Mouse (Mus musculus) lung, embryonic 14.5 days (tissue): ENCODE measurements around the gene Mill1. TPM values are rescaled to one million over a fixed set of nuclear protein-coding genes. Genes with fewer than 3 reads are reported as not detected.
A peak's percentile ranks its signal among the peaks of the same experiment; 100 is the strongest.
"Not testable (repeated sequence)": the region's sequence is repeated elsewhere in the genome, so short reads cannot be mapped to it uniquely, and the experiment has no call there.

Experiments
- ATAC-seq: fragments of 200-750 bp; cut with Nextera tagmentation; 2 replicates; pipeline ENCODE4 v1.8.0; 2017; ENCODE audit warnings: mild to moderate bottlenecking, moderate TSS enrichment, moderate library complexity; ENCODE audit not compliant: insufficient read depth
- DNase-seq: peaks from one replicate; pipeline ENCODE4 v3.0.0-alpha.2; 2015
- H3K27ac ChIP-seq: fragments of 300-500 bp; sonication (generic); 2 replicates; pipeline ENCODE4 v1.5.1; 2014; ENCODE audit warnings: low read depth, mild to moderate bottlenecking, moderate library complexity
- H3K27me3 ChIP-seq: fragments of 300-500 bp; sonication (generic); 2 replicates; pipeline ENCODE4 v1.6.1; 2014; ENCODE audit warnings: low read length, control low read depth; ENCODE audit not compliant: insufficient read depth
- H3K36me3 ChIP-seq: fragments of 300-500 bp; sonication (generic); 2 replicates; pipeline ENCODE4 v1.6.1; 2014; ENCODE audit warnings: control low read depth; ENCODE audit not compliant: insufficient read depth
- H3K4me1 ChIP-seq: fragments of 300-500 bp; sonication (generic); 2 replicates; pipeline ENCODE4 v1.6.1; 2014; ENCODE audit warnings: antibody characterized with exemption, control low read depth; ENCODE audit not compliant: insufficient read depth
- H3K4me2 ChIP-seq: fragments of 300-500 bp; sonication (generic); 2 replicates; pipeline ENCODE4 v1.6.1; 2014; ENCODE audit warnings: mild to moderate bottlenecking
- H3K4me3 ChIP-seq: fragments of 300-500 bp; sonication (generic); 2 replicates; pipeline ENCODE4 v1.5.1; 2014; ENCODE audit warnings: low read depth, low read length
- H3K9ac ChIP-seq: fragments of 300-500 bp; sonication (generic); 2 replicates; pipeline ENCODE4 v1.6.1; 2014
- H3K9me3 ChIP-seq: fragments of 300-500 bp; sonication (generic); 2 replicates; pipeline ENCODE4 v1.6.1; 2016; ENCODE audit warnings: low read depth, low read length, control low read depth
- CTCF ChIP-seq: IDR thresholded peaks from 2 replicates; pipeline ENCODE4 v1.5.1; 2016; ENCODE audit warnings: antibody characterized with exemption, low read depth
- WGBS: fragments of 180-500 bp; shearing (Covaris S2); extraction: QIAGEN DNeasy Blood & Tissue Kit; methylation state at CpG from one replicate; pipeline ENCODE4 v1.1.7; 2014; 5-methylcytosine and 5-hydroxymethylcytosine counted together
- polyA plus RNA-seq: library from polyadenylated mRNA; unstranded; fragments of >200 nt; fragmentation: Nextera tagmentation; extraction: Ambion mirVana; gene quantifications from 2 replicates; pipeline ENCODE4 v1.2.1, GENCODE M21; 2014

Gene Mill1
- not detected in 2 replicates for polyA plus RNA-seq

DNA sequence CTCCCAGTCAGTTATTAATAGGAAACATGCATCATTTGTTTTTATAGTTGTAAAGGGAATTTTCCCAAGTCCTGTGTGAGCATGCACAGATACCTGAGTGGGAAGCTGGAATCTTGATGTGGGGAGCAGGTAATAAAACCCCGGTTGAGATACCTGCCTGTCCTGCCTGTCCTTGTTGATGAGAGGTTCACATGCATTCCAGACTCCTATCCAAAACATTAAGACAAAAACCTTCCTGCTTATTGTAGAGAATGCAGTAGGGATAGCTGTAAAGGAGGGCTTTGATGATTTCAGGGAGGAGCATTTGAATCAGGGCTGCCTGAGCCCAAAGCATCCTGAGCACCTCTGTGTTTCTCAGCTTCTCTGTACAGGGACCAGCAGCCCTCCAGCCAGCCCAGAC is at the start of gene Mill1:
TSS of gene Mill1 (plus strand) at position 301 of the 400 bp plus-strand sequence.
- no peak within 1 kb of the TSS for H3K4me2 ChIP-seq
- no peak for ATAC-seq
- no peak for DNase-seq
- no peaks in the 10 kb centered on the region for H3K27me3 ChIP-seq
- H3K9me3 ChIP-seq: no peaks in the 10 kb centered on the region
- no peaks in the 10 kb centered on the region for H3K36me3 ChIP-seq
- 56% methylated on average over 1 of the region's 1 CpGs for WGBS
- no peak within 1 kb of the TSS for H3K9ac ChIP-seq
- no peak within 1 kb of the TSS for H3K4me3 ChIP-seq
- TF ChIP-seq CTCF: no peak
- H3K4me1 ChIP-seq: no peaks in the 10 kb centered on the region
- H3K27ac ChIP-seq: no peak within 1 kb of the TSS

- DNase-seq (peak; percentile 19), ATAC-seq (no peak)
- Histone ChIP-seq H3K4me3 (no peak overlapping the region), H3K27ac (no peak overlapping the region), H3K4me1 (no peaks in the 10 kb centered on the region), H3K9ac (no peak overlapping the region), H3K27me3 (no peaks in the 10 kb centered on the region), H3K9me3 (no peaks in the 10 kb centered on the region), H3K4me2 (no peak overlapping the region), H3K36me3 (no peaks in the 10 kb centered on the region)
- 13% methylated on average over 9 of the region's 9 CpGs for WGBS
- peak; percentile 27; the same call in 1 of the 2 replicates for TF ChIP-seq CTCF
Observed at GRCm38 (mm10) chr7:18210938-18211337, 34.2 kb upstream of the Mill1 start.

GRCm38 (mm10) chr7:18214699-18215098 is 30.4 kb upstream of the Mill1 start:
- Histone ChIP-seq H3K27ac (no peak overlapping the region), H3K4me3 (no peak overlapping the region), H3K4me1 (no peaks in the 10 kb centered on the region), H3K9ac (no peak overlapping the region), H3K27me3 (no peaks in the 10 kb centered on the region), H3K4me2 (no peak overlapping the region), H3K36me3 (no peaks in the 10 kb centered on the region), H3K9me3 (no peaks in the 10 kb centered on the region)
- DNase-seq (no peak), ATAC-seq (no peak)
- WGBS: 39% methylated on average over 1 of the region's 1 CpGs
- TF ChIP-seq CTCF: no peak

GRCm38 (mm10) chr7:18238561-18238960 is 6.6 kb upstream of the Mill1 start:
- Histone ChIP-seq H3K4me2 (no peak overlapping the region), H3K9me3 (no peaks in the 10 kb centered on the region), H3K4me1 (no peaks in the 10 kb centered on the region), H3K9ac (no peak overlapping the region), H3K36me3 (no peaks in the 10 kb centered on the region), H3K4me3 (no peak overlapping the region), H3K27ac (no peak overlapping the region), H3K27me3 (no peaks in the 10 kb centered on the region)
- WGBS: 68% methylated on average over 2 of the region's 2 CpGs
- no peak for DNase-seq
- TF ChIP-seq CTCF: no peak
- no peak for ATAC-seq

DNA sequence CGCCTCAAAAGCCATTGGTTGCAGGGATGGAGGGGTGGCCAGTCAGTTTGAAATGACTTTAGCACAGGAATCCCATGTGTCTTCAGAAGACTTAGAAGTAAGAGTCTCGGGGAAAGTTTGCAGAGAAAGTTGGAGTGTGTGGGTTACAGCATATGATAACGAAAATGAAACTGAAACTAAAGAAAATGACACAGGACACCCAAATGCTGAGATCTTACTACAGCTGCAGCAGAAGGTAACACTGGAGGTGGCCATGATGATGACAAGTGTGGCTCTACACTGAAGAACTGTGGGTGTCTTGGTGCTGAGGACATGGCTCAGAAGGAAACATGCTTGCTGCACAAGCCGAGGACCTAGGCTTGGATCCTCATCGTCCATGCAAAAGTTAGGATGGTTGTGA is 3.9 kb upstream of the Mill1 start:
- WGBS: 81% methylated on average over 5 of the region's 5 CpGs

GRCm38 (mm10) chr7:18243959-18244573 is 1.1 kb upstream of the Mill1 start:
- H3K36me3 ChIP-seq, DNase-seq, H3K4me2 ChIP-seq, H3K4me3 ChIP-seq, H3K9me3 ChIP-seq, H3K27ac ChIP-seq, H3K27me3 ChIP-seq, H3K4me1 ChIP-seq, ATAC-seq, H3K9ac ChIP-seq: not testable (repeated sequence)
- WGBS: 41% methylated on average over 1 of the region's 1 CpGs

More for the DNA sequence above, 3.9 kb upstream of the Mill1 start:
- Histone ChIP-seq H3K27ac (no peak overlapping the region), H3K27me3 (no peaks in the 10 kb centered on the region), H3K9ac (no peak overlapping the region), H3K4me2 (no peak overlapping the region), H3K4me3 (no peak overlapping the region), H3K9me3 (no peaks in the 10 kb centered on the region), H3K36me3 (no peaks in the 10 kb centered on the region), H3K4me1 (no peaks in the 10 kb centered on the region)
- no peak for DNase-seq
- no peak for ATAC-seq
- TF ChIP-seq CTCF: no peak

GRCm38 (mm10) chr7:18260219-18260618 is 15.1 kb downstream of the Mill1 start:
- no peak overlapping the region for H3K4me3 ChIP-seq
- H3K9me3 ChIP-seq: no peaks in the 10 kb centered on the region; the same call in 1 of the 2 replicates
- H3K9ac ChIP-seq: no peak overlapping the region
- no peak for DNase-seq
- ATAC-seq: no peak
- no peaks in the 10 kb centered on the region for H3K27me3 ChIP-seq
- no peaks in the 10 kb centered on the region for H3K36me3 ChIP-seq
- H3K4me1 ChIP-seq: no peaks in the 10 kb centered on the region
- 42% methylated on average over 1 of the region's 1 CpGs for WGBS
- no peak for TF ChIP-seq CTCF
- H3K4me2 ChIP-seq: no peak overlapping the region
- no peak overlapping the region for H3K27ac ChIP-seq

- no peak overlapping the region for H3K4me3 ChIP-seq
- ATAC-seq (no peak), DNase-seq (no peak)
- H3K4me1 ChIP-seq: no peaks in the 10 kb centered on the region
- no peaks in the 10 kb centered on the region; the same call in 1 of the 2 replicates for H3K9me3 ChIP-seq
- no peak overlapping the region for H3K4me2 ChIP-seq
- no peak overlapping the region for H3K27ac ChIP-seq
- no peaks in the 10 kb centered on the region for H3K27me3 ChIP-seq
- 56% methylated on average over 5 of the region's 5 CpGs for WGBS
- no peak overlapping the region for H3K9ac ChIP-seq
- H3K36me3 ChIP-seq: no peaks in the 10 kb centered on the region
- peak; percentile 17; the same call in 1 of the 2 replicates for TF ChIP-seq CTCF
Observed at GRCm38 (mm10) chr7:18265089-18265488, 19.9 kb downstream of the Mill1 start.

Other genes with a start within 250 kb of the Mill1 start
- not detected in 2 replicates for gene Ceacam13, start 235.5 kb upstream of the Mill1 start, polyA plus RNA-seq
- not detected in 2 replicates for gene Ceacam12, start 179.4 kb upstream of the Mill1 start, polyA plus RNA-seq
- not detected in 2 replicates for gene Igfl3, start 68.9 kb upstream of the Mill1 start, polyA plus RNA-seq
- not detected in 2 replicates for gene Psg18, start 109.7 kb downstream of the Mill1 start, polyA plus RNA-seq
- gene Psg28, start 186.7 kb downstream of the Mill1 start, polyA plus RNA-seq: not detected in 2 replicates
- not detected in 2 replicates for gene Psg26, start 238.8 kb downstream of the Mill1 start, polyA plus RNA-seq